Mouse (Mus musculus): ENCODE results near the gene Kank2.

GRCm38 (mm10) chr9:21737188-21737587 is 61.4 kb downstream of the Kank2 start:
- no peak for TF ChIP-seq POLR2A (IDR thresholded peaks at IDR 0.05; ENCODE audit: borderline replicate concordance, control insufficient read depth, low read depth, low read length)
- TF ChIP-seq CTCF (IDR thresholded peaks at IDR 0.05; ENCODE audit: control insufficient read depth, insufficient read depth, low read length) = no peak
